14 mouse cellular contexts compared by ENCODE assay signal in the genomic region with DNA sequence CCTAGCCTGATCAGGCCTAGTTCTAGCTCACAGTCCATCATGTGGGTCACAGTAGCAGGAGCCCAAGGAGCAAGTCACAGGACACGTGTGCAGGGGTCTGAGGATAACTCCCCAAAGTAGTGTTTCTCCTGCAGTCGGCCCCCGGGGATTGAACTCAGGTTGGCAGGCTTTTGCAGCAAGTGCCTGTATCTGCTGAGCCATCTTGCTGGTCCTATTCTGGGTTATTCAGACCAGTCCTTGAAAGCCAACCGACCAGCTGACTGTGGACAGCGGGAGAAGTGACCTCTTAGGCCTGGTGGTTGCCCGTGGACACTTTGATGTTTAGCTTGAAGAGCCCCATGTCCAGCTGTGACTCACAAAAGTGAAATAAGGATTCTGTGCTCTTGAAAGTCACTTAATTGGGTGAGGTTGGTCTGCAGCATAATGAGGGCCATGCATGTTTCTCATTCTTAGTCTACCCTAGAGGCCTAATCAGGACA. TPM values are rescaled to one million over a fixed set of nuclear protein-coding genes. Genes with fewer than 3 reads are reported as not detected.
DNase-seq lines count a peak whose midpoint lies in the region; ATAC-seq and TF ChIP-seq lines count a peak whose summit lies in the region.
"Had no signal": no experiment of that assay in that cellular context is flagged by ENCODE, and none has a peak within 500 bp of the region (broad histone marks: within the 10 kb centered on the region; RNA-seq: fewer than 3 reads in every experiment).

No protein-coding gene starts in this region.

- no peak for ATAC-seq in forebrain, embryonic 13.5 days
- ATAC-seq in forebrain, embryonic 15.5 days (replicated peaks), result no peak
- no peak for ATAC-seq in lung, embryonic 15.5 days (ENCODE audit: borderline replicate concordance, extremely low read depth, low FRiP score, low TSS enrichment)
- ATAC-seq in kidney, embryonic 14.5 days (ENCODE audit: low FRiP score, low TSS enrichment), result no peak
- ATAC-seq: Patski had no signal

- WGBS in forebrain, embryonic 13.5 days, result 29% methylated on average over 6 of the region's 6 CpGs
- 29% methylated on average over 6 of the region's 6 CpGs for WGBS in forebrain, embryonic 15.5 days
- 76% methylated on average over 6 of the region's 6 CpGs for WGBS in lung, embryonic 15.5 days
- 96% methylated on average over 6 of the region's 6 CpGs for WGBS in macrophage (ENCODE audit: missing documents)
- 79% methylated on average over 6 of the region's 6 CpGs for WGBS in kidney, embryonic 14.5 days

- peaks cover 8% of the 10 kb centered on the region for H3K36me3 ChIP-seq in forebrain, embryonic 13.5 days (ENCODE audit: poor library complexity, severe bottlenecking)
- no peaks in the 10 kb centered on the region for H3K36me3 ChIP-seq in forebrain, embryonic 15.5 days
- no peaks in the 10 kb centered on the region for H3K36me3 ChIP-seq in lung, embryonic 15.5 days
- H3K36me3 ChIP-seq in macrophage (ENCODE audit: inconsistent target), result peaks cover 9% of the 10 kb centered on the region; the same call in 1 of the 2 replicates
- H3K36me3 ChIP-seq in kidney, embryonic 14.5 days (ENCODE audit: control insufficient read depth, insufficient read depth, low read length), result no peaks in the 10 kb centered on the region

- no peak overlapping the region for H3K9ac ChIP-seq in forebrain, embryonic 13.5 days
- no peak overlapping the region for H3K9ac ChIP-seq in forebrain, embryonic 15.5 days (replicated peaks)
- H3K9ac ChIP-seq in lung, embryonic 15.5 days, result no peak overlapping the region
- H3K9ac ChIP-seq in kidney, embryonic 14.5 days (ENCODE audit: low read depth, low read length), result no peak overlapping the region
- H3K9ac ChIP-seq: hindbrain, embryonic 14.5 days had no signal

- no peaks in the 10 kb centered on the region; the same call in 1 of the 2 replicates for H3K9me3 ChIP-seq in forebrain, embryonic 13.5 days (replicated peaks)
- no peaks in the 10 kb centered on the region for H3K9me3 ChIP-seq in forebrain, embryonic 15.5 days
- H3K9me3 ChIP-seq in lung, embryonic 15.5 days, result no peaks in the 10 kb centered on the region
- no peaks in the 10 kb centered on the region for H3K9me3 ChIP-seq in kidney, embryonic 14.5 days (ENCODE audit: control insufficient read depth, low read length)

- 0 out of 2 replicates have a peak overlapping the region, but pooled peaks have one; percentile 6 for H3K4me2 ChIP-seq in forebrain, embryonic 13.5 days
- no peak overlapping the region for H3K4me2 ChIP-seq in forebrain, embryonic 15.5 days (replicated peaks)
- 0 out of 2 replicates have a peak overlapping the region, but pooled peaks have one; percentile 41 for H3K4me2 ChIP-seq in lung, embryonic 15.5 days
- no peak overlapping the region for H3K4me2 ChIP-seq in kidney, embryonic 14.5 days (replicated peaks; ENCODE audit: low read depth, low read length)
- H3K4me2 ChIP-seq: hindbrain, embryonic 14.5 days had no signal

- no peak overlapping the region for H3K27ac ChIP-seq in forebrain, embryonic 13.5 days
- no peak overlapping the region for H3K27ac ChIP-seq in forebrain, embryonic 15.5 days (replicated peaks)
- H3K27ac ChIP-seq in lung, embryonic 15.5 days, result no peak overlapping the region
- H3K27ac ChIP-seq in macrophage, result peak overlapping the region; percentile 73; the same call in 1 of the 2 replicates
- no peak overlapping the region for H3K27ac ChIP-seq in left cerebral cortex, adult 2 months
- no peak overlapping the region for H3K27ac ChIP-seq in kidney, embryonic 14.5 days (ENCODE audit: low read depth, low read length)
- H3K27ac ChIP-seq: hindbrain, embryonic 14.5 days had no signal

- peaks cover 88% of the 10 kb centered on the region for H3K79me2 ChIP-seq in macrophage (ENCODE audit: inconsistent target)

- no peaks in the 10 kb centered on the region for H3K27me3 ChIP-seq in forebrain, embryonic 13.5 days
- H3K27me3 ChIP-seq in forebrain, embryonic 15.5 days, result no peaks in the 10 kb centered on the region
- H3K27me3 ChIP-seq in lung, embryonic 15.5 days, result no peaks in the 10 kb centered on the region
- H3K27me3 ChIP-seq in kidney, embryonic 14.5 days (ENCODE audit: control insufficient read depth, insufficient read depth, low read length), result no peaks in the 10 kb centered on the region
- H3K27me3 ChIP-seq: Patski had no signal

- DNase-seq in lung, postnatal 10 days, result no peak
- peak; percentile 31 for DNase-seq in NIH3T3 (ENCODE audit: low read depth)
- DNase-seq in left cerebral cortex, adult 2 months (ENCODE audit: extremely low spot score in 1 of 2, low spot score in 2 of 2), result no peak
- DNase-seq: cerebellum, postnatal 10 days; gastrocnemius, postnatal 10 days; kidney, adult 11 months; right cerebral cortex, postnatal 14 days had no signal

- intact Hi-C loops in left cerebral cortex, adult 2 months (cut with DNase I), result no loop called here

- H3K4me3 ChIP-seq in forebrain, embryonic 13.5 days, result no peak overlapping the region
- H3K4me3 ChIP-seq in forebrain, embryonic 15.5 days, result no peak overlapping the region
- H3K4me3 ChIP-seq in lung, embryonic 15.5 days, result no peak overlapping the region
- no peak overlapping the region for H3K4me3 ChIP-seq in macrophage (ENCODE audit: inconsistent target)
- no peak overlapping the region for H3K4me3 ChIP-seq in left cerebral cortex, adult 2 months
- no peak overlapping the region for H3K4me3 ChIP-seq in kidney, embryonic 14.5 days (ENCODE audit: low read length)

- peaks cover 23% of the 10 kb centered on the region for H3K4me1 ChIP-seq in forebrain, embryonic 13.5 days
- H3K4me1 ChIP-seq in forebrain, embryonic 15.5 days, result peaks cover 7% of the 10 kb centered on the region; the same call in 1 of the 2 replicates
- peaks cover 3% of the 10 kb centered on the region for H3K4me1 ChIP-seq in lung, embryonic 15.5 days
- 0 out of 2 replicates have a peak, but pooled peaks cover 3% of the 10 kb centered on the region for H3K4me1 ChIP-seq in kidney, embryonic 14.5 days (ENCODE audit: control insufficient read depth, insufficient read depth, low read length)

- TF ChIP-seq CTCF in left cerebral cortex, adult 2 months (IDR thresholded peaks at IDR 0.05), result no peak

RNA-seq across cellular contexts. Expression of a gene that starts 20.0 kb away (rescaled TPM):
- polyA plus RNA-seq in forebrain, embryonic 13.5 days (2015; fragmentation: Nextera tagmentation; extraction: Ambion mirVana), result 41.2 and 43.8 TPM in 2 replicates
- polyA plus RNA-seq in forebrain, embryonic 15.5 days (2015; fragmentation: Nextera tagmentation; extraction: Ambion mirVana), result 52.9 and 61.7 TPM in 2 replicates
- 13.4 TPM in 2 replicates for polyA plus RNA-seq in lung, embryonic 15.5 days (2015; fragmentation: Nextera tagmentation; extraction: Ambion mirVana)
- 100 to 1,000 TPM in 23 of 26 experiments, 10 to 100 TPM in 3; 73.8 to 511 (median 250) TPM for total RNA-seq in macrophage (2018; cell fraction: chromatin; rRNA removed)
- total RNA-seq in macrophage (2018; cell fraction: cytosol; rRNA removed), result 100 to 1,000 TPM in 17 of 26 experiments, 10 to 100 TPM in 9; 73.4 to 231 (median 154) TPM
- 100 to 1,000 TPM in 25 of 26 experiments, 10 to 100 TPM in 1; 84.6 to 517 (median 229) TPM for total RNA-seq in macrophage (2018; cell fraction: nucleus; rRNA removed)
- 66.2 to 91.7 TPM (median 66.3 TPM) in 3 replicates for polyA plus RNA-seq in macrophage (2018)
- 100 to 1,000 TPM in 1 of 2 experiments, 10 to 100 TPM in 1; 94.9 to 102 TPM for total RNA-seq in left cerebral cortex, adult 2 months (2021)
- polyA plus RNA-seq in kidney, embryonic 14.5 days (2014; fragmentation: Nextera tagmentation; extraction: Ambion mirVana), result 13.0 and 19.2 TPM in 2 replicates

Comparison
In these comparisons a context has a peak if more than half of its experiments do, and no peak if none do; other contexts are left out.
1. H3K4me2 ChIP-seq: peak in forebrain, embryonic 13.5 days (single experiment) and lung, embryonic 15.5 days (single experiment); none in forebrain, embryonic 15.5 days (single experiment) and kidney, embryonic 14.5 days (single experiment).